Mouse (Mus musculus) bone marrow, adult 2 months (tissue): Measurements from ENCODE around the gene Krt90.

Experiments
- CTCF ChIP-seq: fragments of 200-500 bp; IDR thresholded peaks from 2 replicates; pipeline ENCODE4 v1.5.1; 2011; ENCODE audit warnings: low read length, control low read depth; ENCODE audit not compliant: control insufficient read depth, insufficient read depth
- POLR2A ChIP-seq: fragments of 200-500 bp; IDR thresholded peaks from 2 replicates; pipeline ENCODE4 v1.6.1; 2011; ENCODE audit warnings: low read depth, mild to moderate bottlenecking, control low read depth, low read length, borderline replicate concordance; ENCODE audit not compliant: control insufficient read depth

DNA sequence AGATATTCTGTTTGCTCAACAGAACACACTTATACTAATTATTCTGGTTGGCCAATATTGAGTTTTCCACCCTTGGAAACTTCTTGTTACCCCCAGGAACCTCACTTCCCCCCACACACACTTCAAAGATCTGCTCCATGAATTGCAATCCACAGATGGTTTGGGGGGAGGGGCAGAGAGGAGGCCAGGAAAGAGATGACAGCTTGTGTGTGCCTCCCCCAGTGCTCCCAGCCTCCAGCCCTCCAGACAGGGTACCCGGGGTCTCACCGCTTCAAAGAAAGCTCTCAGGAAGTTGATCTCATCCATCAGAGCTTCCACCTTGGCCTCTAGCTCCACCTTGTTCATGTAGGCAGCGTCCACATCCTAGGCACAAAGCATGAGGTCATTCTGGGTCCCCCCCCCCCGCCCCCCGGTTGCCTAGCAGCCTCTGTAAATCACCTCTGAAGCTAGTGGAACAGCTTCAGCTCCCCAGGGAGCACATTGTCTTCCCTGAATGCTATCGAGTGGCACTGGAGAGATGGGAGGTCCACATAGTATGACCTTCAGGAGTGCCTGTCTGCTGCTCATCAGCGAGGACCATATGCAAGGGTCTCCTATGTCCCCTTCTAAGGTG, 4.6 kb downstream of the Krt90 start:
- TF ChIP-seq CTCF, result no peak
- no peak for TF ChIP-seq POLR2A
